Mouse (Mus musculus): ENCODE results near the gene Rbfox2.

DNA sequence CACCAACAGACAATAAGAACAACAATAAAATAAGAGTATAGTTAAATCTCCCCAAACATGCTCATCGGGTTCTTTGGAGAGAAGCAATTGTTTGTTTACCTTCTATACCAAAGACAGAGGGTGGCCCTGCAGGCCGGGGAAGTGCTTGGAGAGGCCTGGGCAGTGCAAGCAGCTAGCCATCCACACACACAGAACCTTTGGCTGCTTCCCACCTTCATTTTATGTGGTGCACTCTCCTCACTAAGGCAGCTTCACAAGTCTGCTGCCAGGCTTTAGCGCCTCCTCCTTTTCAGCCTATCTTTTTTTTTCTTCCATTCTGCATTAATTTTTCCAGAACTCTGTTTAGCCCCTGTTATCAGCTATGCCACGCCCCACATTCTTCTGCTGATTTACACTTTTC lies 165.1 kb downstream of the Rbfox2 start:
- TF ChIP-seq CTCF (IDR thresholded peaks at IDR 0.05; ENCODE audit: control insufficient read depth, insufficient read depth, low read length) (no peak), POLR2A (IDR thresholded peaks at IDR 0.05; ENCODE audit: borderline replicate concordance, control insufficient read depth, low read depth, low read length) (no peak)

Data from bone marrow, adult 2 months (tissue).